15 mouse cellular contexts compared by ENCODE assay signal in genomic region chr8:47134736-47135135, GRCm38 (mm10).
DNase-seq lines count a peak whose midpoint lies in the region; ATAC-seq and TF ChIP-seq lines count a peak whose summit lies in the region.
"Had no signal": no experiment of that assay in that cellular context is flagged by ENCODE, and none has a peak within 500 bp of the region (broad histone marks: within the 10 kb centered on the region; RNA-seq: fewer than 3 reads in every experiment).

No protein-coding gene starts in this region.

- H3K27me3 ChIP-seq in intestine, postnatal 0 days (replicated peaks; ENCODE audit: control insufficient read depth, insufficient read depth, low read length): no peaks in the 10 kb centered on the region
- H3K27me3 ChIP-seq in intestine, embryonic 16.5 days (replicated peaks; ENCODE audit: control insufficient read depth, insufficient read depth, low read length): no peaks in the 10 kb centered on the region
- H3K27me3 ChIP-seq in midbrain, embryonic 14.5 days (ENCODE audit: control insufficient read depth, insufficient read depth, low read length): no peaks in the 10 kb centered on the region
- H3K27me3 ChIP-seq in midbrain, embryonic 13.5 days: no peaks in the 10 kb centered on the region
- H3K27me3 ChIP-seq in stomach, embryonic 16.5 days (ENCODE audit: control insufficient read depth, insufficient read depth, low read length): no peaks in the 10 kb centered on the region
- H3K27me3 ChIP-seq: intestine, embryonic 15.5 days; midbrain, embryonic 12.5 days; neural tube, embryonic 12.5 days had no signal

- H3K4me1 ChIP-seq in intestine, postnatal 0 days (replicated peaks; ENCODE audit: control insufficient read depth, insufficient read depth, low read length): no peaks in the 10 kb centered on the region
- no peaks in the 10 kb centered on the region for H3K4me1 ChIP-seq in intestine, embryonic 16.5 days (ENCODE audit: control insufficient read depth, insufficient read depth, low read length)
- H3K4me1 ChIP-seq in midbrain, embryonic 14.5 days (ENCODE audit: control insufficient read depth, insufficient read depth, low read length): no peaks in the 10 kb centered on the region
- H3K4me1 ChIP-seq in midbrain, embryonic 13.5 days (replicated peaks): 0 out of 2 replicates have a peak, but pooled peaks cover 6% of the 10 kb centered on the region
- H3K4me1 ChIP-seq in stomach, embryonic 16.5 days (ENCODE audit: control insufficient read depth, insufficient read depth, low read length): no peaks in the 10 kb centered on the region
- H3K4me1 ChIP-seq: intestine, embryonic 15.5 days; midbrain, embryonic 12.5 days had no signal

- intact Hi-C loops in heart, postnatal 10 days (cut with DNase I): no loop called here

- H3K36me3 ChIP-seq in intestine, postnatal 0 days (ENCODE audit: control insufficient read depth, insufficient read depth): no peaks in the 10 kb centered on the region
- no peaks in the 10 kb centered on the region for H3K36me3 ChIP-seq in intestine, embryonic 16.5 days (ENCODE audit: control insufficient read depth, insufficient read depth, low read length)
- H3K36me3 ChIP-seq in midbrain, embryonic 14.5 days (ENCODE audit: control insufficient read depth, insufficient read depth, low read length): no peaks in the 10 kb centered on the region
- no peaks in the 10 kb centered on the region for H3K36me3 ChIP-seq in midbrain, embryonic 13.5 days
- no peaks in the 10 kb centered on the region for H3K36me3 ChIP-seq in stomach, embryonic 16.5 days (ENCODE audit: control insufficient read depth, insufficient read depth, low read length)
- H3K36me3 ChIP-seq: intestine, embryonic 15.5 days; midbrain, embryonic 12.5 days; neural tube, embryonic 12.5 days had no signal

- 54% methylated on average over 11 of the region's 11 CpGs for WGBS in intestine, postnatal 0 days
- 41% methylated on average over 11 of the region's 11 CpGs for WGBS in intestine, embryonic 16.5 days
- 62% methylated on average over 11 of the region's 11 CpGs for WGBS in midbrain, embryonic 14.5 days
- 55% methylated on average over 11 of the region's 11 CpGs for WGBS in midbrain, embryonic 13.5 days
- whole genome bisulfite sequencing in stomach, embryonic 16.5 days: 48% methylated on average over 11 of the region's 11 CpGs

- no peak overlapping the region for H3K4me3 ChIP-seq in intestine, postnatal 0 days (ENCODE audit: low read depth, low read length)
- H3K4me3 ChIP-seq in intestine, embryonic 16.5 days (ENCODE audit: low read length): no peak overlapping the region
- no peak overlapping the region for H3K4me3 ChIP-seq in midbrain, embryonic 14.5 days (replicated peaks; ENCODE audit: low read depth, low read length)
- H3K4me3 ChIP-seq in midbrain, embryonic 13.5 days (replicated peaks): no peak overlapping the region
- H3K4me3 ChIP-seq in stomach, embryonic 16.5 days (replicated peaks; ENCODE audit: low read length): no peak overlapping the region
- H3K4me3 ChIP-seq: erythroblast, embryonic 14.5 days; midbrain, embryonic 12.5 days; neural tube, embryonic 12.5 days had no signal

- no peak overlapping the region for H3K9ac ChIP-seq in intestine, postnatal 0 days (ENCODE audit: low read depth, low read length)
- no peak overlapping the region for H3K9ac ChIP-seq in intestine, embryonic 16.5 days (ENCODE audit: low read depth, low read length)
- H3K9ac ChIP-seq in midbrain, embryonic 14.5 days (replicated peaks; ENCODE audit: low read length): no peak overlapping the region
- no peak overlapping the region for H3K9ac ChIP-seq in midbrain, embryonic 13.5 days (replicated peaks)
- H3K9ac ChIP-seq in stomach, embryonic 16.5 days (ENCODE audit: low read length): no peak overlapping the region
- H3K9ac ChIP-seq: intestine, embryonic 15.5 days; midbrain, embryonic 12.5 days; neural tube, embryonic 12.5 days had no signal

- no peak for TF ChIP-seq CTCF in intestine, postnatal 0 days (IDR thresholded peaks at IDR 0.05; ENCODE audit: low read depth)

- no peaks in the 10 kb centered on the region for H3K9me3 ChIP-seq in intestine, postnatal 0 days (ENCODE audit: control insufficient read depth)
- H3K9me3 ChIP-seq in intestine, embryonic 16.5 days (ENCODE audit: control insufficient read depth, low read length): no peaks in the 10 kb centered on the region
- no peaks in the 10 kb centered on the region for H3K9me3 ChIP-seq in midbrain, embryonic 14.5 days (ENCODE audit: control insufficient read depth, low read length)
- no peaks in the 10 kb centered on the region for H3K9me3 ChIP-seq in midbrain, embryonic 13.5 days
- H3K9me3 ChIP-seq in stomach, embryonic 16.5 days (replicated peaks; ENCODE audit: control insufficient read depth, low read length): no peaks in the 10 kb centered on the region
- H3K9me3 ChIP-seq: intestine, embryonic 15.5 days; midbrain, embryonic 12.5 days; neural tube, embryonic 12.5 days had no signal

- H3K27ac ChIP-seq in intestine, postnatal 0 days (ENCODE audit: low read depth, low read length): no peak overlapping the region
- H3K27ac ChIP-seq in intestine, embryonic 16.5 days (ENCODE audit: low read length): no peak overlapping the region
- H3K27ac ChIP-seq in midbrain, embryonic 14.5 days (replicated peaks; ENCODE audit: low read depth, low read length): no peak overlapping the region
- H3K27ac ChIP-seq in midbrain, embryonic 13.5 days: no peak overlapping the region
- no peak overlapping the region for H3K27ac ChIP-seq in stomach, embryonic 16.5 days (ENCODE audit: low read length)
- H3K27ac ChIP-seq: intestine, embryonic 15.5 days; midbrain, embryonic 12.5 days; neural tube, embryonic 12.5 days had no signal

- DNase-seq in heart, adult 11 months: peak; percentile 66
- no peak for DNase-seq in heart, postnatal 10 days
- DNase-seq in midbrain, embryonic 14.5 days: peak; percentile 6
- DNase-seq in right cerebral cortex, postnatal 10 days (ENCODE audit: low spot score in 2 of 2): no peak
- DNase-seq: adrenal gland, adult 8-10 months; cerebellum, adult 9-11 months; thymus, postnatal 25 days had no signal

- peak overlapping the region; percentile 43; the same call in 1 of the 2 replicates for H3K4me2 ChIP-seq in intestine, postnatal 0 days (replicated peaks; ENCODE audit: low read depth)
- no peak overlapping the region for H3K4me2 ChIP-seq in intestine, embryonic 16.5 days (ENCODE audit: low read depth, low read length)
- no peak overlapping the region for H3K4me2 ChIP-seq in midbrain, embryonic 14.5 days (ENCODE audit: low read length)
- H3K4me2 ChIP-seq in midbrain, embryonic 13.5 days (replicated peaks): no peak overlapping the region
- peak overlapping the region; percentile 40 for H3K4me2 ChIP-seq in stomach, embryonic 16.5 days (ENCODE audit: low read depth, low read length)

- ATAC-seq in intestine, postnatal 0 days: no peak
- ATAC-seq in intestine, embryonic 16.5 days: no peak
- ATAC-seq in midbrain, embryonic 14.5 days (ENCODE audit: low FRiP score, low TSS enrichment): no peak
- ATAC-seq in midbrain, embryonic 13.5 days: no peak
- no peak for ATAC-seq in stomach, embryonic 16.5 days (ENCODE audit: insufficient read depth, low FRiP score)
- ATAC-seq: intestine, embryonic 15.5 days had no signal

Comparison
In these comparisons a context has a peak if more than half of its experiments do, and no peak if none do; other contexts are left out.
1. DNase-seq: peak in heart, adult 11 months (single experiment) and midbrain, embryonic 14.5 days (single experiment); none in heart, postnatal 10 days (0 of 2) and right cerebral cortex, postnatal 10 days (0 of 2).
2. H3K4me2 ChIP-seq: peak in intestine, postnatal 0 days (single experiment) and stomach, embryonic 16.5 days (single experiment); none in intestine, embryonic 16.5 days (single experiment), midbrain, embryonic 14.5 days (single experiment) and midbrain, embryonic 13.5 days (single experiment).